In genomic region chr9:70039597-70040385, GRCm38 (mm10) we compare ENCODE assay signal across 39 mouse cellular contexts. TPM values are rescaled to one million over a fixed set of nuclear protein-coding genes. Genes with fewer than 3 reads are reported as not detected.
DNase-seq lines count a peak whose midpoint lies in the region; ATAC-seq and TF ChIP-seq lines count a peak whose summit lies in the region.
"Had no signal": no experiment of that assay in that cellular context is flagged by ENCODE, and none has a peak within 500 bp of the region (broad histone marks: within the 10 kb centered on the region; RNA-seq: fewer than 3 reads in every experiment).

No protein-coding gene starts in this region.

- no peak for TF ChIP-seq CTCF in intestine, postnatal 0 days (IDR thresholded peaks at IDR 0.05; ENCODE audit: low read depth)

- 49% methylated on average over 6 of the region's 6 CpGs for WGBS in intestine, postnatal 0 days

- intact Hi-C loops in left cerebral cortex, postnatal 10 days (cut with DNase I), result no loop called here

- H3K4me2 ChIP-seq in intestine, postnatal 0 days (replicated peaks; ENCODE audit: low read depth), result no peak overlapping the region
- H3K4me2 ChIP-seq: kidney, embryonic 15.5 days; limb, embryonic 15.5 days; liver, embryonic 13.5 days; neural tube, embryonic 15.5 days had no signal

- no peaks in the 10 kb centered on the region for H3K27me3 ChIP-seq in intestine, postnatal 0 days (replicated peaks; ENCODE audit: control insufficient read depth, insufficient read depth, low read length)
- H3K27me3 ChIP-seq: kidney, embryonic 15.5 days; limb, embryonic 15.5 days; neural tube, embryonic 15.5 days had no signal

- no peak overlapping the region for H3K4me3 ChIP-seq in intestine, postnatal 0 days (ENCODE audit: low read depth, low read length)
- H3K4me3 ChIP-seq: erythroblast, embryonic 14.5 days; kidney, embryonic 15.5 days; limb, embryonic 10.5 days; limb, embryonic 15.5 days; liver, embryonic 13.5 days; neural tube, embryonic 15.5 days had no signal

- no peak overlapping the region for H3K9ac ChIP-seq in intestine, postnatal 0 days (ENCODE audit: low read depth, low read length)
- H3K9ac ChIP-seq: kidney, embryonic 15.5 days; limb, embryonic 15.5 days; liver, embryonic 13.5 days; neural tube, embryonic 15.5 days had no signal

- peak; percentile 43 for ATAC-seq in activated CD4-positive, CD25-positive, alpha-beta regulatory T cell, adult 4 months
- ATAC-seq in intestine, postnatal 0 days, result peak; percentile 34; the same call in 1 of the 2 replicates
- ATAC-seq: forebrain, embryonic 16.5 days; hindbrain, embryonic 16.5 days; lung, postnatal 0 days had no signal

- no peaks in the 10 kb centered on the region for H3K4me1 ChIP-seq in intestine, postnatal 0 days (replicated peaks; ENCODE audit: control insufficient read depth, insufficient read depth, low read length)
- H3K4me1 ChIP-seq: limb, embryonic 10.5 days; limb, embryonic 15.5 days; neural tube, embryonic 15.5 days had no signal

- H3K36me3 ChIP-seq in intestine, postnatal 0 days (ENCODE audit: control insufficient read depth, insufficient read depth), result no peaks in the 10 kb centered on the region
- H3K36me3 ChIP-seq: kidney, embryonic 15.5 days; limb, embryonic 10.5 days; limb, embryonic 15.5 days; liver, embryonic 13.5 days; neural tube, embryonic 15.5 days had no signal

- peak; percentile 22 for DNase-seq in retina, postnatal 1 day
- DNase-seq in retina, embryonic 14.5 days (ENCODE audit: low spot score), result no peak
- no peak for DNase-seq in kidney, postnatal 14 days
- no peak for DNase-seq in right cerebral cortex, postnatal 10 days (ENCODE audit: low spot score in 2 of 2)
- DNase-seq in left cerebral cortex, postnatal 10 days (ENCODE audit: extremely low spot score in 1 of 2, low spot score in 2 of 2), result no peak
- DNase-seq: adrenal gland, adult 8-10 months; cerebellum, adult 2 months; cerebellum, postnatal 14 days; heart, postnatal 14 days; kidney, adult 18-20 months; kidney, postnatal 4 days; liver, embryonic 13.5 days; lung, adult 18-20 months; midbrain, embryonic 14.5 days; right cerebral cortex, adult 18-20 months; right cerebral cortex, postnatal 4 days had no signal

- no peaks in the 10 kb centered on the region for H3K9me3 ChIP-seq in intestine, postnatal 0 days (ENCODE audit: control insufficient read depth)
- H3K9me3 ChIP-seq: kidney, embryonic 15.5 days; limb, embryonic 10.5 days; limb, embryonic 15.5 days; liver, embryonic 13.5 days; neural tube, embryonic 15.5 days had no signal

- H3K27ac ChIP-seq in intestine, postnatal 0 days (ENCODE audit: low read depth, low read length), result no peak overlapping the region
- H3K27ac ChIP-seq: kidney, embryonic 15.5 days; limb, embryonic 10.5 days; limb, embryonic 15.5 days; liver, embryonic 13.5 days; macrophage; neural tube, embryonic 15.5 days had no signal

RNA-seq across cellular contexts. Expression of gene Gcnt3, which starts 1.9 kb away (rescaled TPM):
- polyA plus RNA-seq in activated CD4-positive, CD25-positive, alpha-beta regulatory T cell, adult 4 months (2017; shearing (Covaris generic)), result not detected
- polyA plus RNA-seq in intestine, postnatal 0 days (2015; fragmentation: Nextera tagmentation; extraction: Ambion mirVana), result 11.0 and 11.1 TPM in 2 replicates
- total RNA-seq in left cerebral cortex, postnatal 10 days (2021), result not detected
- total RNA-seq: adrenal gland, adult 8-10 months; adrenal gland, postnatal 4 days; gastrocnemius, adult 8-10 months; heart, postnatal 14 days; layer of hippocampus, adult 8-10 months; layer of hippocampus, postnatal 25 days; left cerebral cortex, adult 8-10 months; megakaryocyte-erythroid progenitor cell, adult 5-6 weeks; monocyte, adult 5-6 weeks had no signal
- polyA plus RNA-seq: cerebellum, adult 2 months; cortical plate, adult 2 months; erythroblast, embryonic 14.5 days; forebrain, embryonic 11.5 days; forebrain, embryonic 16.5 days; gonadal fat pad, adult 2 months; heart, embryonic 14.5 days; hindbrain, embryonic 16.5 days; limb, embryonic 10.5 days; liver, embryonic 13.5 days; lung, postnatal 0 days; macrophage; midbrain, embryonic 14.5 days; neural tube, embryonic 15.5 days; spleen, adult 2 months had no signal

RNA-seq across cellular contexts. Expression of gene Gtf2a2, which starts 27.4 kb away (rescaled TPM):
- 100 to 1,000 TPM; 152 to 189 TPM for polyA plus RNA-seq in activated CD4-positive, CD25-positive, alpha-beta regulatory T cell, adult 4 months (2017; shearing (Covaris generic))
- polyA plus RNA-seq in intestine, postnatal 0 days (2015; fragmentation: Nextera tagmentation; extraction: Ambion mirVana), result 127 and 128 TPM in 2 replicates
- total RNA-seq in left cerebral cortex, postnatal 10 days (2021), result 10 to 100 TPM; 66.9 to 77.5 TPM

RNA-seq across cellular contexts. Expression of gene Bnip2, which starts 50.5 kb away (rescaled TPM):
- 10 to 100 TPM; 45.6 to 46.8 TPM for polyA plus RNA-seq in activated CD4-positive, CD25-positive, alpha-beta regulatory T cell, adult 4 months (2017; shearing (Covaris generic))
- polyA plus RNA-seq in intestine, postnatal 0 days (2015; fragmentation: Nextera tagmentation; extraction: Ambion mirVana), result 38.0 and 38.7 TPM in 2 replicates
- 10 to 100 TPM; 37.2 to 45.1 TPM for total RNA-seq in left cerebral cortex, postnatal 10 days (2021)

Comparison
In these comparisons a context has a peak if more than half of its experiments do, and no peak if none do; other contexts are left out.
1. RNA of gene Gcnt3, which starts 1.9 kb away (polyA plus RNA-seq): 11.0 to 11.1 TPM in intestine, postnatal 0 days; not detected in activated CD4-positive, CD25-positive, alpha-beta regulatory T cell, adult 4 months; every median in the first group is over 10 times any median in the second.